Mouse (Mus musculus) regulatory T cell (primary cell): ENCODE results near the gene Sv2a.

Experiments
- in situ Hi-C: fragments of 300-600 bp; cut with MboI, MseI; formaldehyde crosslinking; loops from one replicate; pipeline ENCODE4 v1.15.1; 2025; ENCODE audit warnings: high pct_unique_total_duplicates

The Sv2a gene

GRCm38 (mm10) chr3:96180727-96181477, at the start of gene Sv2a:
TSS of gene Sv2a (plus strand) at chr3:96181151.
- in situ Hi-C loops: loop anchor here (10.0 kb wide), 1 partner anchor 56 kb away; no protein-coding TSS in a partner anchor

- in situ Hi-C loops: no loop called here
Observed at GRCm38 (mm10) chr3:96132478-96132877, 48.5 kb upstream of the Sv2a start.

- in situ Hi-C loops: no loop called here
Observed at GRCm38 (mm10) chr3:96133327-96133905, 47.5 kb upstream of the Sv2a start.

- in situ Hi-C loops: no loop called here
Observed at GRCm38 (mm10) chr3:96135011-96135410, 45.9 kb upstream of the Sv2a start.

GRCm38 (mm10) chr3:96147950-96148349, 33.0 kb upstream of the Sv2a start:
- in situ Hi-C loops: no loop called here

GRCm38 (mm10) chr3:96151836-96152235, 29.1 kb upstream of the Sv2a start:
- in situ Hi-C loops: no loop called here

GRCm38 (mm10) chr3:96152611-96153010, 28.3 kb upstream of the Sv2a start:
- in situ Hi-C loops: no loop called here

GRCm38 (mm10) chr3:96155501-96155900, 25.4 kb upstream of the Sv2a start:
- in situ Hi-C loops: no loop called here

- in situ Hi-C loops: no loop called here
Observed at GRCm38 (mm10) chr3:96159820-96160219, 21.1 kb upstream of the Sv2a start.

- in situ Hi-C loops: no loop called here
Observed at GRCm38 (mm10) chr3:96160222-96160802, 20.6 kb upstream of the Sv2a start.

GRCm38 (mm10) chr3:96160803-96161516, 20.0 kb upstream of the Sv2a start:
- in situ Hi-C loops: no loop called here

- in situ Hi-C loops: no loop called here
Observed at GRCm38 (mm10) chr3:96161869-96162840, 18.8 kb upstream of the Sv2a start, which contains the start of gene Mtmr11. TSS of gene Mtmr11 (plus strand) at chr3:96162004.

- in situ Hi-C loops: no loop called here
Observed at GRCm38 (mm10) chr3:96163040-96163439, 17.9 kb upstream of the Sv2a start.

- in situ Hi-C loops: no loop called here
Observed at GRCm38 (mm10) chr3:96168466-96169158, 12.3 kb upstream of the Sv2a start.

GRCm38 (mm10) chr3:96170276-96170675, 10.7 kb upstream of the Sv2a start:
- in situ Hi-C loops: no loop called here

GRCm38 (mm10) chr3:96170976-96171545, 9.9 kb upstream of the Sv2a start:
- in situ Hi-C loops: no loop called here

GRCm38 (mm10) chr3:96171583-96172196, 9.3 kb upstream of the Sv2a start:
- in situ Hi-C loops: no loop called here

GRCm38 (mm10) chr3:96172197-96173178, 8.5 kb upstream of the Sv2a start, which contains the start of gene Sf3b4:
TSS of gene Sf3b4 (plus strand) at chr3:96172332.
- in situ Hi-C loops: no loop called here
